Mouse (Mus musculus): ENCODE results near the gene Cfap52.

DNA sequence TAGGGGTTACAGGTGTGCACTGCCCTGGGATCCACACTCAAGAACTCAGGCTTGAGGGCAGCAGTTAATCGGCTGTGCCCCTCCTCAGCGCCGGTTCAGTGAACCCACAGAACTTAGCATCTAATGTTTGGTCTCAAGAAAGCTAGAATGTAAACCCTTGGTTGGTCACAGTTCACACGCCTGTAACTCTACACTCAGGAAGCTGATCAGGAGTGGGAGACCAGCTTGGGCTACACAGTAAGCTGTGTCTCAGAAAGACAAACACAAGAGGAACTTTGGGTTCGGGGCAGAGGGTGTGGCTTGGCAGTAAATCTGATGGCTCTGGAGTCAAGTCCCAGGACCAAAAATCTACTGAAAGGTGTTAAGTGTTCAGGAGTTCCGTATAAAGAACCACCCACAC, 18.1 kb upstream of the Cfap52 start:
- TF ChIP-seq CTCF (IDR thresholded peaks at IDR 0.05; ENCODE audit: borderline replicate concordance, insufficient read depth, low read depth, low read length) (no peak), POLR2A (IDR thresholded peaks at IDR 0.05; ENCODE audit: borderline replicate concordance, insufficient read depth, low read length) (no peak)

Data from cerebellum, adult 2 months (tissue).